Mouse (Mus musculus) lung, postnatal 14 days (tissue): Measurements from ENCODE around the gene Zfp628.
A peak's percentile ranks its signal among the peaks of the same experiment; 100 is the strongest.
"Not testable (repeated sequence)": the region's sequence is repeated elsewhere in the genome, so short reads cannot be mapped to it uniquely, and the experiment has no call there.

ENCODE experiments used
- DNase-seq: peaks from one replicate; pipeline ENCODE4 v3.0.0; 2021

Gene Zfp628

GRCm38 (mm10) chr7:4915007-4915665 is at the start of gene Zfp628:
Zfp628 (plus strand) TSS chr7:4915217.
- DNase-seq, result peak; percentile 96

- peak; percentile 96 for DNase-seq
Measured at GRCm38 (mm10) chr7:4865579-4866493, 49.2 kb upstream of the Zfp628 start.

DNA sequence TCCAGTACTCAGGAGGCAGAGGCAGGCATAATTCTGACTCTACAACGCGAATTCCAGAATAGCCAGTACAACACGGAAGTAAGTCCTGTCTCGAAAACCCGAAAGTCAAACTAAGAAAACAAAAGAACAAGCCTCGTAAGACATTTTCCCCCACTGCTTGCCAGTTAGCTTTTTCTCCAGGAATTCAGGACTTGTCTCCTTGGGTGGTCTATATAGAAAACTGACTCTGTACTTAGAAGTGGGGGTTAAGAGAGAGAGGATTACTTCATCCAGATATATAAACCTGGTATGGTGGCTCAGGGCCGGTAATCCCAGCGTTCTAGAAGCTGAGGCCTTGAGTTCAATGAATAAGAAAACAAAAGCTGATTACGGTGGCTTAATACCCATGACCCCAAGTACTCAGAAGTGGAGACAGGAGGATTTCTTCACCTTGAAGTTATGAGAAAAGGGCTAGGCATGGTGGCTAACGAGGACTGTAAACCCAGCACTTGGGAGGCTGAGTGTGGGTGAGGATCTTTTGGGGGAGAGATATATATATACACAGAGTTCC is 48.3 kb upstream of the Zfp628 start:
- DNase-seq, result no peak

DNA sequence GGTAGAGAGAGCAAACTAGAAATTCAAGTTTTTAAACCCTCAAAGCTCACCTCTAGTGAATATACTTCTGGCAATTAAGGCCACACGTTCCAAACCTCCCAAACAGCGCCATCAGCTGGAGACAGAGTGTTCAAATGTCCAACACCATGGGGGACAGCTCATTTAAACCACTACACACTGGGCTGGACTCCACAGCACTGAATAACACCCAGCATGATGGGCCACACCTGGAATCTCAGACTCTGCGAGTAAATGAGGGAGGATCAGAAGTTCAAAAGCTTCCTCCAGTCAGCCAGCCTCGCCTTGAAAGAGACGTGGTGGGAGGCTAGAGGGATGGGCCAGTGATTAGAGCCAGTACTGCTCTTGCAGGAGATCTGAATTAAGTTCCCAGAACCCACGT is 44.9 kb upstream of the Zfp628 start, which contains the start of gene Isoc2b:
Gene Isoc2b (minus strand): TSS at position 126 of the 400 bp plus-strand sequence.
- no peak for DNase-seq

DNA sequence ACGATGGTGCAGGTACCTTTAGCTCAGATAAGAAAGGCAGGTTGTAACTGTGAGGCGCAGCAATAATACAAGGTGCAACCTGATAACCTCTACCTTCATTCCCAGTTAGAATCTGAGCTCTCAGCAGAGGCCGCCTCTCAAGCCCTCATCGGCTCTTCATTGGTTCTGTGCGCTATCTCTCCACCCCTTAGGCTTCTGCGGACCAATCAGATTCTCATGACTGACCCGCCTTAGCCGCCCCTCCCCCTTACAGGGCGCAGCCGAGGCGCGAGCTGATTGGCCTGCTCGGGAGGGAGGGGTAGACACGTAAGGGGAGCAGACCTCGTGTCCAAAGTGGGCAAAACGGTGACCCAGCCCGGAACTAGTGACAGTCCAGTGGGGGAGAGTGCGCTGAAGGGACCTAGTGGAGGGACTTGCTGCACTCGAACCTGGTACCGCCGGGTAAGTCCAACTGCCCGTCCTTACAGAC is 38.2 kb upstream of the Zfp628 start, which contains the start of gene Isoc2a:
Gene Isoc2a (plus strand): TSS at position 401 of the 469 bp plus-strand sequence.
- peak; percentile 87 for DNase-seq

GRCm38 (mm10) chr7:4877226-4877625 is 37.8 kb upstream of the Zfp628 start:
- no peak for DNase-seq

- peak; percentile 28 for DNase-seq
Measured at GRCm38 (mm10) chr7:4878186-4878585, 36.8 kb upstream of the Zfp628 start.

DNA sequence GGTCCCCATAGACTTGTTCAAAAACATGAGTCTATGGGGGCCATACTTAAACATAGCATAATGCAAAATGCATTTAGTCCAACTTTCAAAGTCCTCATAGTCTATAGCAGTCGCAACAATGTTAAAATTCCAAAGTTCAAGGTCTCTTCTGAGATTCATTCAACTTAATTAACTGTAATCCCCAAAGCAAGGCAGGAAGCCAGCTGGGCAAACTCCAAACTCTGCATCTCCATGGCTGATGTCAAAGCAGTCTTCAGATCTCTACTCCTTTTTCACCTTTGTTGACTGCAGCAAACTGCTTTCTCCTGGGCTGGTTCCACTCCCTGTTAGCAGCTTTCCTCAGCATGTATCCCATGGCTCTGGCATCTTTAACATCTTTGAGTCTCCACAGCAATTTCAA is 36.0 kb upstream of the Zfp628 start:
- DNase-seq, result not testable (repeated sequence)

- peak; percentile 39 for DNase-seq
Measured at GRCm38 (mm10) chr7:4886680-4887079, 28.3 kb upstream of the Zfp628 start.

DNA sequence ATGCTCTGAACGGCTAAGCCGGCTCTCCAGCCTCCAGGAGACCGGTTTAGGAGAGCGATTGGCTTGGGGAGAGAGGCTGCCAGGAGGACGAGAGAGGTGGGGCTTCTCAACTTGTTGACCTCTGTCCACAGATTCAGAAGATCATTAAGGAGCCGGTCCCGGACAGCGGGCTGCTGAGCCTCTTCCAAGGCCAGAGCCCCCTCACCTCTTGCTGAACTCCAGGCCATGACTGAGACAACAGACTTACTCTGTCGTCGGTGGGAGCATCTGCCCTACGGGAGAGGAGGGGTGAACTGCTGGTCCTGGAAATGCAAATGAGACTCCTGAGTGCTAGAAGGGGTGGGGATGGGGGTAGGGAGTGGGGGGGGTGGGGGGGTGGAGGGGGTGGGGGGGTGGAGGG is 19.8 kb upstream of the Zfp628 start:
- DNase-seq, result no peak

DNA sequence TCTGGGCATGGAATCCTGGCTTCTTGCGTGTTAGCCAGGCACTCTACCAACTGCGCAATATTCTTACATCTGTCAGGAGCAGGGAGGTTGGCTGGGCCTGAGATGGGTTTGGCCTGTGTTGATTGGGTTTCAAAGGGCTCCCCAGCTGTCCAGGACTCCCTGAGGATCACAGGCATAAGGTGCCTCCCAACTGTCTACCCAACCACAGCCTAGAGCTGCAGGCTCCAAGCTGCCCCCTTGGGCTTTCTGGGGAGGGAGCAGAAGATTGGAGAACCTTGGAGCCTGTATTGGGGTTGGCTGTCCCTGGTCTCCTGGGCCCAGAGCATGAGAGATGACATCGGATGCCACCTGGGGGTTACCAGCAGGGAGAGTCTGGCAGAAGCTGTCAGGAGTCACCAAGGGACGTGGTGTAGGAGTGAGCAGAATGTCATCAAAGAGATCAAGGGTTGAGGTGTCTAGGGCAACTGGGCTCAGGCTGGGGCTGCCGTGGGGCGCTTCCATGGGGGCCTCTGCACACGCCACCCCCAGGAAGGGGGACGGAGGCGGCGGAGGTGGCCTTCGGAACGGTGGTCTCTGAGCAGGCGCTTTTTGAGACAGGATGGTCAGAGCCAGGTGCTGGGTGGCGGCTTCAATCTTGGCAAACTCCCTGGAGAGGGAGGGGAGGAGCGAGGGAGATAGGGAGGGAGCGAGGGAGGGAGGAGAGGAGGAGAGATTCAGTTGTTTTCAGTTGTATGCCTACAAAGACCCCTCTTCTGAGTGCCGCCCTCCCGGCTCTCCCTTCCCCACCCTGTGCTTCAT is 16.0 kb upstream of the Zfp628 start:
- DNase-seq, result no peak

GRCm38 (mm10) chr7:4899649-4900522 is 15.1 kb upstream of the Zfp628 start:
- DNase-seq, result peak; percentile 32

DNA sequence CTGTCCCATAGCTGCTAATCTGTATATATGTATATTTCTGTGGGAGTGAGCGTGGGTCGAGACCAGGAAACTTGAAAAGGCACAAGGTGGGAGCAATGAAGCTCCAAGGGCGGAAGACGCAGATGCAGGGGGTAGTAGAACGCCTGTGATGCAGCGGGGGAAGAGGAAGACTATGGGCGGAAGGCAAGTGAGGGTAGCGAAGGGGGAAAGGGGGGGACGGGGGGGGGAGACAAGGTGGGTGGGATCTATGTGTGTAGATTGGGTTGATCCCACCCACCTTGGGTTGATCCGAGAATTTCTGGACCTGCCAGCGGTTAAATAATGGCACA is 14.5 kb upstream of the Zfp628 start:
- DNase-seq, result no peak

DNA sequence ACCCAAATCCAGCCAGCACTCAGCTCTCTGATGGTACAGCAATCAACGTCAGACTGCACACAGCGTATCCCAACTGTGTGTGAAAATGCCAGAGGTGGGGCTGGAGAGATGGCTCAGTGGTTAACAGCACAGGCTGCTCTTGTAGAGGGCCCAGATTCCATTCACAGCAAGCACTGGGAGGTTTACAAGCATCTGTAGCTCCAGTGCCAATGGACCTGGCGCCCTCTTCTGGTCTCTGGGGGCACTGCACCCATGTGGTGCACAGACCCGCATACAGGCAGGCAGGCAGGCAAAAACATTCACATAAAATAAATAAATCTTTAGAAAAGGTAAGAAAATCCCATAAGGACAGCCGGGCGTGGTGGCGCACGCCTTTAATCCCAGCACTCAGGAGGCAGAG is 13.8 kb upstream of the Zfp628 start:
- DNase-seq, result no peak

GRCm38 (mm10) chr7:4902404-4902803 is 12.6 kb upstream of the Zfp628 start:
- DNase-seq, result no peak

DNA sequence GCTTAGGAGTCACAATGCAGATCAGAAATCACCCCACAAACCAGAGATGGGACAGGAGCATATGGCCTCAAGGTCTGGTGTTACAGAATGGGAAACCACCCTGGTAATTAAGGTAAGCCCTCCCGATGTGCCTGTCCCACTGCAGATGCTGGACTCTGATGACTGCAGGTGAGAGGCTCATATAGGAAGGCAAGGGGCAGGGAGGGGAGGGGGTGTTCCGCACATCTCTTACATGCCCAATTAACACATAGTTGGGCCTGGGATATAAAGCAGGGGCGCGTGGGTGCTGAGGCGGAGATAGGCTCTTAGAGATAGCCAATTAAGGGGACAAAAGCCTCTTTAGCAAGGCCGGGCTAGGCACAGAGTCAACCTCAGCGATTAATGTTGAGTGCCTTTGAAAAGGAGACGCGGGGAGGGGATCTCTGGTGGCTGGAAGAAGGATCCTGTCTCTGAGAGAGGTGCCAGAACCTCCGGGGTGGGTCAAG is 8.5 kb upstream of the Zfp628 start, which contains the start of gene Gm36210:
Gene Gm36210 (minus strand): TSS at position 51 of the 485 bp plus-strand sequence.
- DNase-seq, result no peak

- peak; percentile 79 for DNase-seq
Measured at GRCm38 (mm10) chr7:4911561-4911960, 3.5 kb upstream of the Zfp628 start.

DNA sequence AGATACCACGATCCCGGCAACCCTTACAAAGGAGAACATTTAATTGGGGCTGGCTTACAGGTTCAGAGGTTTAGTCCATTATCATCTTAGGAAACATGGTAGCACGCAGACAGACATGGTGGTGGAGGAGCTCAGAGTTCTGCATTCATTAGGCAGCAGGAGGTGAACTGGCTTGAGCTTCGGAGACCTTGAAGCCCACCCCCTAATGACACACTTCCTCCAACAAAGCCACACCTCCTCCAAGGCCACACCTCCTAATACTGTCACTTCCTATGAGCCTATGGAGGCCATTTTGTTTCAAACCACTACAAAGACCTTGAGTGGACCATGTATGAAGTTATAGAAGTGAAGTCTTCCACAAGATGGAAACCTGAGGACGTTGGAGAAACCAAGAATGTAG is 2.8 kb upstream of the Zfp628 start:
- DNase-seq, result no peak

- DNase-seq, result no peak
Measured at GRCm38 (mm10) chr7:4915669-4916416, 826 bp downstream of the Zfp628 start.

GRCm38 (mm10) chr7:4917494-4917893 is 2.5 kb downstream of the Zfp628 start:
- DNase-seq, result no peak

DNA sequence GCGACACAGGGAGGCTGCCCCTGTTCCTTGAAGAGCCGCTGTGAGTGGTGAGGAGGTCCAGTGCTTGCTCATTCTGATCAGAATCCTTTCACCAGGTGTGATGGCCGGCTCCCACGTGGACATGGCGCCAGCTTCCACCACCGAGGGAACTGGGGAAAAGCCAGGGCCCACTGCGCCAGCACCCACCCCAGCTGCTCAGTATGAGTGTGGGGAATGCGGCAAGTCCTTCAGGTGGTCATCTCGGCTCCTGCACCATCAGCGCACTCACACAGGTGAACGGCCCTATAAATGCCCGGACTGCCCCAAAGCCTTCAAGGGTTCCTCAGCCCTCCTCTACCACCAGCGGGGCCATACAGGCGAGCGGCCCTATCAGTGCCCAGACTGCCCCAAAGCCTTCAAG is 3.7 kb downstream of the Zfp628 start:
- DNase-seq, result no peak
